Mouse (Mus musculus) bone marrow macrophage, adult 2 months (primary cell): ENCODE data around the gene Flt3l. TPM values are rescaled to one million over a fixed set of nuclear protein-coding genes. Genes with fewer than 3 reads are reported as not detected.
A peak's percentile ranks its signal among the peaks of the same experiment; 100 is the strongest.
"Not testable (repeated sequence)": the region's sequence is repeated elsewhere in the genome, so short reads cannot be mapped to it uniquely, and the experiment has no call there.

ENCODE experiments used
- H3K27ac ChIP-seq: 2 replicates; pipeline ENCODE4 v1.5.1; 2012; ENCODE audit warnings: low read depth, low read length; ENCODE audit not compliant: insufficient read depth
- H3K4me1 ChIP-seq: 2 replicates; pipeline ENCODE4 v1.6.1; 2012; ENCODE audit warnings: low read length; ENCODE audit not compliant: control insufficient read depth, insufficient read depth
- H3K4me3 ChIP-seq: 2 replicates; pipeline ENCODE4 v1.5.1; 2012; ENCODE audit warnings: mild to moderate bottlenecking, low read length, moderate library complexity; ENCODE audit not compliant: insufficient read depth
- CTCF ChIP-seq: IDR thresholded peaks from 2 replicates; pipeline ENCODE4 v1.5.1; 2012; ENCODE audit warnings: low read depth, mild to moderate bottlenecking, low read length, moderate library complexity
- POLR2A ChIP-seq: IDR thresholded peaks from 2 replicates; pipeline ENCODE4 v1.6.1; 2012; ENCODE audit warnings: mild to moderate bottlenecking, low read depth, low read length, borderline replicate concordance
- polyA plus RNA-seq: library from polyadenylated mRNA; stranded (reverse); fragments of >200 nt; gene quantifications from 2 replicates; pipeline ENCODE4 v1.2.4, GENCODE M21; 2012; ENCODE audit not compliant: missing spikeins, insufficient read depth, insufficient read length

Flt3l gene
- polyA plus RNA-seq, 1 experiment = 30.8 TPM

GRCm38 (mm10) chr7:45100046-45100445 lies 36.2 kb downstream of the Flt3l start:
- Histone ChIP-seq H3K4me1 (peaks cover 44% of the 10 kb centered on the region), H3K4me3 (no peak overlapping the region), H3K27ac (no peak overlapping the region)
- TF ChIP-seq POLR2A = no peak
- TF ChIP-seq CTCF = no peak

GRCm38 (mm10) chr7:45098541-45099240 lies 37.5 kb downstream of the Flt3l start:
- Histone ChIP-seq H3K4me3 (no peak overlapping the region), H3K27ac (no peak overlapping the region; the same call in 1 of the 2 replicates), H3K4me1 (peaks cover 48% of the 10 kb centered on the region)
- TF ChIP-seq CTCF (peak; percentile 52), POLR2A (no peak)

- H3K27ac ChIP-seq = peak overlapping the region; percentile 92
- H3K4me1 ChIP-seq = peaks cover 43% of the 10 kb centered on the region
- no peak overlapping the region for H3K4me3 ChIP-seq
- TF ChIP-seq CTCF = no peak
- TF ChIP-seq POLR2A = no peak
Measured at GRCm38 (mm10) chr7:45097479-45097878, 38.8 kb downstream of the Flt3l start.

GRCm38 (mm10) chr7:45095965-45096364 lies 40.3 kb downstream of the Flt3l start:
- Histone ChIP-seq H3K4me1 (peaks cover 42% of the 10 kb centered on the region), H3K27ac (peak overlapping the region; percentile 72; the same call in 1 of the 2 replicates)
- not testable (repeated sequence) for H3K4me3 ChIP-seq

- Histone ChIP-seq H3K27ac (peak overlapping the region; percentile 72), H3K4me1 (peaks cover 42% of the 10 kb centered on the region), H3K4me3 (no peak overlapping the region)
- TF ChIP-seq POLR2A (no peak), CTCF (no peak)
Measured at GRCm38 (mm10) chr7:45095367-45095766, 40.9 kb downstream of the Flt3l start.

GRCm38 (mm10) chr7:45094121-45094520 lies 42.1 kb downstream of the Flt3l start:
- Histone ChIP-seq H3K4me3 (no peak overlapping the region), H3K4me1 (peaks cover 42% of the 10 kb centered on the region), H3K27ac (no peak overlapping the region)
- TF ChIP-seq CTCF (no peak), POLR2A (no peak)

GRCm38 (mm10) chr7:45093516-45093905 lies 42.7 kb downstream of the Flt3l start:
- no peak for TF ChIP-seq POLR2A
- Histone ChIP-seq H3K27ac (no peak overlapping the region), H3K4me1 (peaks cover 40% of the 10 kb centered on the region), H3K4me3 (no peak overlapping the region)

- Histone ChIP-seq H3K27ac (no peak overlapping the region), H3K4me3 (no peak overlapping the region), H3K4me1 (peaks cover 35% of the 10 kb centered on the region)
- no peak for TF ChIP-seq POLR2A
Measured at GRCm38 (mm10) chr7:45092828-45093515, 43.3 kb downstream of the Flt3l start.

- H3K4me3 ChIP-seq = no peak within 1 kb of the TSS
- no peak within 1 kb of the TSS for H3K27ac ChIP-seq
- no peak for TF ChIP-seq POLR2A
- TF ChIP-seq CTCF = no peak
- H3K4me1 ChIP-seq = peaks cover 28% of the 10 kb centered on the region
Measured at GRCm38 (mm10) chr7:45092048-45092447, 44.2 kb downstream of the Flt3l start, which contains the start of gene Rcn3. TSS of gene Rcn3 (minus strand) at chr7:45092221.

- no peak overlapping the region for H3K27ac ChIP-seq
- TF ChIP-seq CTCF = no peak
- TF ChIP-seq POLR2A = no peak
- peaks cover 21% of the 10 kb centered on the region for H3K4me1 ChIP-seq
- H3K4me3 ChIP-seq = no peak overlapping the region
Measured at GRCm38 (mm10) chr7:45091001-45091990, 44.9 kb downstream of the Flt3l start.
